Mouse (Mus musculus) kidney, postnatal 14 days (tissue): ENCODE results near the gene Gm21976.
A peak's percentile ranks its signal among the peaks of the same experiment; 100 is the strongest.

Experiments
- DNase-seq: peaks from one replicate; pipeline ENCODE4 v3.0.0; 2022; ENCODE audit warnings: mixed read lengths

The Gm21976 gene

GRCm38 (mm10) chr13:98298833-98299758 lies 19.4 kb downstream of the Gm21976 start:
- peak; percentile 76 for DNase-seq

DNA sequence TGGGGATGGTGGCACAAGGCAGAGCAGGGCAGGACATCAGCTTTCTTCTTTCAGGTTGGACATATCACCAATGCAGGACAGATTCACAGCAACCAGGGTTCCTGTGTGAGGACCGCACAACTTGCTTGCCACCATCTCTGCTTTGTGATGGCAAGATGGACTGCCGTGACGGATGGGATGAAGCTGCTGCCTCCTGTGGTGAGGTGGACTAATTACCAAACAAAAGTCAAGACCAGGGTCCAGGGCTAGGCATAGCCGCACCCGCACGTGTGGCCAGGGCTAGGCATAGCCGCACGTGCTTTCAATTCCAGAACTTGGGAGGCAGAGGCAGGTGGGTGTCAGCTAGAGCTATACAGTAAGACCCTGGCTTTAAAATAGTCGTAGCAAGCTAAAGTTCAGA lies 25.6 kb downstream of the Gm21976 start:
- DNase-seq: no peak

DNA sequence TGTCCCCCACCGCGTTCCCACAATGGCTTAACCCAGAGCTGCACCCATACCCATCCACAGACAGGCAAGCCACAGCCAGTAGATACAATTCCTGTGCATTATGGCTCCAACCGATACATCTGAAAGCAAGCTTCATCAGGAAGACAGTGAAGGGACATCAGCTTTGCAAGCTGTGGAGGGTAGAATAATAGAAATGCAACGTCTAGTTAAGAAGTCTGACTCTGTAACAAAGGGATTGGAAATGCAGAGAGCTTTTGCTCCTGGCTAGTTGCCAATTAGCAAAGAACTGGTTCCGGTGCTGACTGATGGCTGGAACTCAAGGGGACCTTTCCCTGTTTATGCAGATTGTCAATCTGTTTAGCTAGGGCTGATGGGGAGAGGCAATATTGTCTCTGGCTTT lies 26.7 kb downstream of the Gm21976 start:
- DNase-seq: no peak

DNA sequence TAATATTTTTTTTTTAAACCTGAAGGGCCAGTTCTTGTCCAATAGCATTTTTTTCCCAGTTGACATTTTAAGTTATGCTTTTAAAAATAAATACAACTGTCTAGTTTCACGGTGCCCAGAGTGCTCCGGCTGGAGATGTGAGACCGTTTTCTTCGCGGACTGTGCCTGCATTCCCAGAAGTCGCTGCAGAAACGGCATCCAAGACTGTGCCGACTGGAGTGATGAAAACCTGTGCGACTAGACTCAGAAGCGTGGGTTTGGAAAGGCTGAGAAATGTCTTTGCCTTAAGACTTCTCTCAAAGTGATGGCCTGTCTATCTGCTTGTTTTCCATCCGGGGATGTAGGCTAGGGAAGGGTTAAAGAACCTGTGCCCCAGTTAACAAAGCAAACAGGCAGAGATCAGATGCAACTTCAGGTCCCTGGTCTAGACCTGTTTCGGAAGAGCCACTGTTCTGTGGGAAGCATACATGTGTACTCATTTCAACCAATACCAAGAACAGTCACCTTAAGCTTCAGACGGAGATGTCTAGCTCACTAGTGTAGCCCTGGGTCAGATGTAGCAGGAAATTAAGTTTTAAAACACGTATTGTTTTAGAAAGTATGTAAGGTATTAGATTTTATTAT lies 27.3 kb downstream of the Gm21976 start:
- no peak for DNase-seq

GRCm38 (mm10) chr13:98308004-98308403 lies 28.3 kb downstream of the Gm21976 start:
- no peak for DNase-seq

GRCm38 (mm10) chr13:98308724-98309123 lies 29.0 kb downstream of the Gm21976 start:
- DNase-seq: no peak

DNA sequence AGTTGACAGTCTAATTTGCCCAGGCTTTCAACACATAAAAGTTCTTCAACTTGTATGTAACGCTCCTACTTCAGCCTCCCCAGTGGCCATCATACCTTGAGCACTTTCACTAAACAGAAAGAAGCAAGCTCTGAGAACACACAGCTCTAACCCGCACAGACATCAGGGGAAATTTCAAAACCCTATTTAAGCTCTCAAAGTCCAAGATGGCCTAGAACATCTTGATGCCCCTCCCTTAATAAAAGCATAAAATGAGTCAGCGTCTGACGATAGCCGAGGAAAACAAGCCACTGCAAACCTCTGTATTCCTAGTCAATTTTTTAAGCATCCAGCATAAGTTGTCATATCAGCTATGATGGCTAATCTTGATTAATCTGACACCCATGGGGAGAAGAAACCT lies 31.9 kb downstream of the Gm21976 start:
- DNase-seq: no peak

- DNase-seq: no peak
These were observed 33.9 kb downstream of the Gm21976 start for GRCm38 (mm10) chr13:98313631-98314030.

- DNase-seq: no peak
These were observed 35.4 kb downstream of the Gm21976 start for GRCm38 (mm10) chr13:98315124-98315523.

DNA sequence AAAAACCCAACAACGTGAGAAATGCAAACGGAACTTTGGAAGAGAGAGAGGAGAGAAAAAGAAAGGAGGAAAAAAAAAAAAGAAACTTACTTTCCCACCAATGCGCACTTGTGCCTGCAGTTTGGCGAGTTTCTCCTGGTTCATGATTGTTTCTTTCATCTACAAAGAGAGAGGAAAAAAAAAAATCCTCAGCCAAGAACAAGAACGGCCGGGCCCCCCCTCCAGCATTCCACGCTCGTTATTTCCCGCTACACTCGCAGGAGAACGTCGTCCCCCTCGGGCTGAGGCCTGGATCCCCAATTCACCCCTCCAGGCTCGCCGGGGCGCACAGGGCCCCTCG lies 36.4 kb downstream of the Gm21976 start:
- DNase-seq: no peak

- peak; percentile 96 for DNase-seq
These were observed 37.0 kb downstream of the Gm21976 start, which contains the start of gene Btf3 for GRCm38 (mm10) chr13:98316480-98317245. TSS of gene Btf3 (minus strand) at chr13:98317006.

DNA sequence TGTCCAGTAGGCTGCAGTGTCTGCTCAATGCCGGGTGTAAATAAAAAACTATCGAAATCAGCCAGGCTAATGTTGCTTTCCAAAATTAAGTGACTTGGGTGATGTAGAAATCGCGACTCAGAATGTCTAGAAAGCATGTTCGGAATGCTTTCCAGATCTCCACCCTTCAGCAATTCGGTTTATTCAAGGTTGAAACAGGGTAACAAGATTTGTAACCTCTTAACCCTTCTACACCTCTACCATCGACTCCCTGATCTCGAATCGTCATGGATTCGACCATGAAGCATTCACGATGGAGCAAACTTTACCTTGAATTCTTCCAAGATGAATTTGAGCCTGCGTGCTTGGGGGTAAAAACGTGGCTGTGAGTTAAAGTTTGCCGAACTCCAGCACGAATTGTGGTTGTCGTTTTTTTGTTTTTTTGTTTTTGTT lies 37.6 kb downstream of the Gm21976 start:
- DNase-seq: no peak

DNA sequence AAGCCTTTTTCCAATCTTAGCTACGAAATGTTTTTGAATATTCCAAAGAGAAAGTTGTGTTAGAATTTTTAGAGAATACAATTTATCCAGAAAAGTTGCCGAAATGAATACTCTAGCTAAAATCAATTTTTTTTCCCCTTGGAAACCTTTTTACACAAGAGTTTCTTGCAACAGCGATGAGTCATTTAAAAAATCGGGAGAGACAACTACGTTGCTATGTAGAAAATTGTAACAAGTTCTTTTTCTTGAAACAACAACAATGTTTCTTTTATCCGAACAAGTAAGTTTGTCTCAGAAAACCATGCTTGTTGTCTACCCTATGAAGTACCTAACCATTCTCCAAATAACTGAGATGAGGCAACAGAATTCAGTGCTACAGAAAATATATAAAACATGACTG lies 38.2 kb downstream of the Gm21976 start:
- DNase-seq: no peak

DNA sequence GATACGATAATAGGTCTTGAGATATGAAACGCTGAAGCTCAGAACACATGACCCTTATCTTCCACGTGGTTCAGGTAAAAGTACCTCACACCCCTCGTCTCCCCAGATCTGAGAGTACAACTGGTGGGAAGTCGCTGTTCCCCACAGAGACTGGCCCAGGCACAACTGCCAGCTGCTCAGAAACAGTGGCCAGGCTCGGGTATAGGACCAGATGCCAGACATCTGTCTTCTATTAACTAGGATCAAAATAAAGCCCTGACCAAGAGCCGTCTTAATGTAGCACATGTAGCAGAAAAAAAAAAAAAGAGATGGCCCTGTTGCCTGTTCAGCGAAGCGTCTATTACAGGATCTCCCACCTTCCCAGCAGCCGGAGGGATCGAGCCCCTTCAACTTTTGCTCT lies 45.3 kb downstream of the Gm21976 start:
- DNase-seq: no peak

DNA sequence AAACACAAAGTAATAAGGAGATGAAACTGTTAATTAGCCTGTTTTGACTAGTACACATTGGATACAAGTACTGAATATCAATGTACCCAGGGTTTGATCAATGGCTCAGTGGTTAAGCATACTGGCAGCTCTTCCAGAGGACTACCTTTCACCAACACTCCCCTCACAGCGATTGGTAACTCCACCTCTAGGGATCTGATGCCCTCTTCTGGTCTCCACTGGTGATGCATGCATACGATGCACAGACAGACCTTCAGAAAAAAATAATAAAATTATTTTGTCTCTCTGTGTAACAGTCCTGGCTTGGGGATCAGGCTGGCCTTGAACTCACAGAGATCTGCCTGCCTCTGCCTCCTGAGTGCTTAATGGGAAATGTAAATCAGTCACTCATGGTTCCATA lies 52.4 kb downstream of the Gm21976 start:
- peak; percentile 33 for DNase-seq

DNA sequence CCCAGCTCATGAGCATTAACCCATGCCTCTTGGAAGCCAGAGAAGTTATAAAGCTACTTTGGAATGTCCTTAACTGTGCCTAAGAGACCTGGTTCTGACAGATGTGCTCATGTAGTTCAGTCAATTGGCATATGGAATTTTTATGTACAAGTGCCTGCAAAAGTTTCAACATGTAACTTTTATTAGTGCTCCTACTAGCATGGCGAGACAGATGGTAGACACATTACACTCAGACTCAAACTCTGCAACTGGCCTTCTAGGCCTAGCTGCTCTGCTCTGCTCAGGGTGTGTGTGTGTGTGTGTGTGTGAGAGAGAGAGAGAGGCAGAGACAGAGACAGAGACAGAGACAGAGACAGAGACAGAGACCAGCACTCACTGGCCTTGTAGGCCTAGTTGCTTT lies 56.5 kb downstream of the Gm21976 start:
- DNase-seq: no peak

DNA sequence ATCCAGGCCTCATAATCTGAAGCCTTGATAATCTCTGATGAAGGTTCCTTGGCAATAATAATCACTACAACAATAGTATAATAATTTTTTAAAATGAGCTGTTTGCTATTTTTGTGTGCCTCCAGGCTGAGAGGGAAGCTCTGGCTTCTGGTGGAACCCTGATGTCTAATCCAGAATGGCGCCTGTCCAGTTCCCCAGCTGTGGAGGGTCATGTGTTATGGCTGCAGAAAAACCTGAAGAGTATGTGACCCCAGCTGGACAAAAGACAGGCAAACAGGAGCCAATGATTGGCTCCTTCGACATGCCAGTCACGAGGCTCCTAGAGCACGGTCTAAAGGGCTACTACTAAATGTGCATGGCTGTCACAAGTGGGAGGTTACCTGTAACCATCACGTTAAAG lies 60.8 kb downstream of the Gm21976 start:
- DNase-seq: peak; percentile 60

- DNase-seq: no peak
These were observed 69.8 kb downstream of the Gm21976 start for GRCm38 (mm10) chr13:98349491-98349890.

DNA sequence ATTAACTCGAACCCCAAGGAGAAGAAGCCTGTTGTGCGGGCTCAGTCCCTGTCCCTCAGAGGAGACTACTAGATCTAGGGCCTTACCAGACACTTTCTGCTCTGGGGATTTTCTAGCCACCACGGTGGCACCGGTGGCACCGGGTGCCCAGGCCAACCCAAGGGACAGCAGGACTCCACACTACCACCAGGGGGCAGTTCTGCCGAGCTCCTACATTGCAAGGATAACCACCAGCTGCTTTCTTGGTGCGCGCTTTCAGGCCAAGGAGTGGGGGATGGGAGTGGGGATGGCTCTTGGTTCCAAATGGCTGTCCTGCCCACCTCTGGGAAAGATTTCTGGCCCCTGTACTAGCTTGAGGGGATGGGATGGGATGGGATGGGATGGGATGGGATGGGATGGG lies 71.8 kb downstream of the Gm21976 start:
- peak; percentile 48 for DNase-seq

GRCm38 (mm10) chr13:98352381-98352975 lies 72.8 kb downstream of the Gm21976 start:
- no peak for DNase-seq

GRCm38 (mm10) chr13:98353709-98354089 lies 74.0 kb downstream of the Gm21976 start:
- no peak for DNase-seq

DNA sequence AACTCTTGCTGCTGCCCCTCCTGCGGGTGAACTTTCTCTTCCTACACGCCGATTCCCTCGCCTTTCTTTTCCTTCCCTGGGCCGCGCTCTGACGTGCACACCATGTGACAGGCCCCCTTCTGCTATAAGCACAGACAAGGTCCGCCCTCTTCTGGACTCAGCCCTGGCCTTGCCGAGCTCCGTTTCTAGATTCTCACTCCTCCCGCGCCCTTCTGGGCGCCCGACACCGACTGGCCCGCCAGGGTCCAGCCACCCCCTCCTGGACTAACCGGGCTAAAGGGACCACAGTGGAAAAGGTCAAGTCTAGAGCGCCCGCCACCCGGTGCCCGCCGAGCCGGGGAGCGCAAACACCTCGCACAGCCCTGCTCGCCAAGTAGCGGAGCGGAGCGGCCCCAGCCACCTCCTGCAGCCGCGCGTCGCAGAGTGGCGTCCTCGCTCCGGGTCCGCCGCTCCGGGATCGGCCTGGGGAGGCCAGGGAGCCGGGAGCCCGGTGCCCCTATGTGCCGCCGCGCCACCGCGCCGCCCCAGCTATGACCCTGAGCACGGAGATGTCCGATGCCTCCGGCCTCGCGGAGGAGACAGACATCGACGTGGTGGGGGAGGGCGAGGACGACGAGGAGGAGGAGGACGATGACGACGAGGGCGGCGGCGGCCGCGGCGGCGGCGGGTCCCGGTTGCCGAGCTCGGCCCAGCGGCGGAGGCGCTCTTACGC lies 74.6 kb downstream of the Gm21976 start, which contains the start of gene Foxd1:
Foxd1 (plus strand) TSS at position 153 of the 712 bp plus-strand sequence.
- peak; percentile 75 for DNase-seq
